26 mouse cellular contexts compared by ENCODE assay signal in the genomic region with DNA sequence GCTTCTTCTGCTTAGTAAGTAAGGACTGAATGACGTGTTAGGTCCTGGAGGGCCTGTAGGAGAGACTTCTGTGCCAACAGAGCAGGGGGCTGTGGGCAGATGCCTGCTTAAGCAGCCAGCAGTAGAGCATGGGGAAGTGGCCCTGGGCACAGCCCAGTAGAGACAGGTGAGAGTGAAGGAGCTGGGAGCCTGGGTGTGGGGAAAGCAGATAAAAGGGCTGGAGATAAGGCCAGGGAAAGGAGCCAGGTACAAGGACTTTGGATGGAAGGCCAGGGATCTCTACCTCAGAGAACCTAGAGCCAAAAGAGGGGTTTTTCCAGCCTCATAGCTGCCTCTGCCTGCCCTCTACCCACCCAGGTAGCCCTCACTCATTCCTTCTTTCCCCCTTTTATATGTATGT. TPM values are rescaled to one million over a fixed set of nuclear protein-coding genes. Genes with fewer than 3 reads are reported as not detected.
DNase-seq lines count a peak whose midpoint lies in the region; ATAC-seq and TF ChIP-seq lines count a peak whose summit lies in the region.
"Had no signal": no experiment of that assay in that cellular context is flagged by ENCODE, and none has a peak within 500 bp of the region (broad histone marks: within the 10 kb centered on the region; RNA-seq: fewer than 3 reads in every experiment).

No protein-coding gene starts in this region.

- no peaks in the 10 kb centered on the region for H3K27me3 ChIP-seq in liver, adult 2 months (ENCODE audit: control insufficient read depth, insufficient read depth, low read length)
- H3K27me3 ChIP-seq in liver, embryonic 11.5 days (replicated peaks; ENCODE audit: control insufficient read depth, insufficient read depth, low read length) = no peaks in the 10 kb centered on the region
- H3K27me3 ChIP-seq in MEL (ENCODE audit: control insufficient read depth in 1 of 2, insufficient read depth in 2 of 2, low read length in 2 of 2) = no peaks in the 10 kb centered on the region
- H3K27me3 ChIP-seq in intestine, embryonic 15.5 days (replicated peaks) = no peaks in the 10 kb centered on the region
- H3K27me3 ChIP-seq in small intestine, adult 2 months (ENCODE audit: control insufficient read depth, insufficient read depth, low read length) = no peaks in the 10 kb centered on the region
- H3K27me3 ChIP-seq in forebrain, embryonic 12.5 days = no peaks in the 10 kb centered on the region
- H3K27me3 ChIP-seq: embryonic facial prominence, embryonic 12.5 days; forebrain, embryonic 15.5 days; heart, embryonic 13.5 days; hindbrain, embryonic 15.5 days; liver, embryonic 15.5 days had no signal

- TF ChIP-seq POLR2A in liver, adult 2 months (IDR thresholded peaks at IDR 0.05; ENCODE audit: extremely low read depth, insufficient read depth, low read length) = no peak
- no peak for TF ChIP-seq POLR2A in MEL (IDR thresholded peaks at IDR 0.05; ENCODE audit: control insufficient read depth in 1 of 2, insufficient read depth in 1 of 2, low read depth in 1 of 2, low read length in 2 of 2, poor library complexity in 1 of 2)
- no peak; the same call in 1 of the 2 replicates for TF ChIP-seq POLR2A in small intestine, adult 2 months (IDR thresholded peaks at IDR 0.05; ENCODE audit: low read depth, low read length)

- TF ChIP-seq EP300 in MEL (IDR thresholded peaks at IDR 0.05; ENCODE audit: low read depth in 1 of 2, low read length in 2 of 2) = 0 out of 4 replicates have a peak, but pooled peaks of 1 of the 2 experiments have one; percentile 6

- peak overlapping the region; percentile 21; the same call in 1 of the 2 replicates for H3K9ac ChIP-seq in liver, adult 2 months (ENCODE audit: low read depth, low read length)
- no peak overlapping the region for H3K9ac ChIP-seq in liver, embryonic 11.5 days (ENCODE audit: low read depth, low read length)
- no peak overlapping the region for H3K9ac ChIP-seq in MEL (ENCODE audit: control insufficient read depth, low read depth, low read length, poor library complexity, severe bottlenecking)
- no peak overlapping the region for H3K9ac ChIP-seq in intestine, embryonic 15.5 days
- no peak overlapping the region for H3K9ac ChIP-seq in forebrain, embryonic 12.5 days
- H3K9ac ChIP-seq: embryonic facial prominence, embryonic 12.5 days; forebrain, embryonic 15.5 days; heart, embryonic 13.5 days; hindbrain, embryonic 15.5 days; liver, embryonic 15.5 days had no signal

- no peak for ATAC-seq in liver, embryonic 11.5 days (replicated peaks; ENCODE audit: low FRiP score)
- ATAC-seq in intestine, embryonic 15.5 days = peak; percentile 91
- no peak for ATAC-seq in forebrain, embryonic 12.5 days (ENCODE audit: low FRiP score)
- ATAC-seq: forebrain, embryonic 15.5 days; midbrain, embryonic 16.5 days had no signal

- H3K4me1 ChIP-seq in liver, adult 2 months (ENCODE audit: control insufficient read depth, insufficient read depth, low read length) = peaks cover 28% of the 10 kb centered on the region
- peaks cover 11% of the 10 kb centered on the region for H3K4me1 ChIP-seq in liver, embryonic 11.5 days (replicated peaks; ENCODE audit: control insufficient read depth, insufficient read depth, low read length)
- H3K4me1 ChIP-seq in MEL (ENCODE audit: control insufficient read depth in 1 of 2, insufficient read depth in 2 of 2, low read length in 2 of 2) = peaks cover 0 to 14% of the 10 kb centered on the region in 2 experiments; a peak in 3 of 4 replicates
- H3K4me1 ChIP-seq in intestine, embryonic 15.5 days (replicated peaks) = peaks cover 16% of the 10 kb centered on the region; the same call in 1 of the 2 replicates
- peaks cover 35% of the 10 kb centered on the region for H3K4me1 ChIP-seq in small intestine, adult 2 months (ENCODE audit: control insufficient read depth, insufficient read depth, insufficient read length, low read length)
- H3K4me1 ChIP-seq in forebrain, embryonic 12.5 days = peaks cover 4% of the 10 kb centered on the region; the same call in 1 of the 2 replicates
- H3K4me1 ChIP-seq: embryonic facial prominence, embryonic 12.5 days had no signal

- H3K36me3 ChIP-seq in liver, adult 2 months (ENCODE audit: control insufficient read depth, insufficient read depth, low read length) = no peaks in the 10 kb centered on the region
- 0 out of 2 replicates have a peak, but pooled peaks cover 2% of the 10 kb centered on the region for H3K36me3 ChIP-seq in liver, embryonic 11.5 days (ENCODE audit: control insufficient read depth, insufficient read depth, low read length)
- H3K36me3 ChIP-seq in MEL (ENCODE audit: control insufficient read depth in 1 of 2, insufficient read depth in 2 of 2, low read length in 2 of 2) = peaks cover 0 to 8% of the 10 kb centered on the region in 2 experiments; a peak in 1 of 4 replicates
- 0 out of 2 replicates have a peak, but pooled peaks cover 4% of the 10 kb centered on the region for H3K36me3 ChIP-seq in intestine, embryonic 15.5 days
- H3K36me3 ChIP-seq in small intestine, adult 2 months (ENCODE audit: control insufficient read depth, insufficient read depth, low read length) = 0 out of 2 replicates have a peak, but pooled peaks cover 1% of the 10 kb centered on the region
- H3K36me3 ChIP-seq in forebrain, embryonic 12.5 days (replicated peaks) = peaks cover 19% of the 10 kb centered on the region
- H3K36me3 ChIP-seq: forebrain, embryonic 15.5 days; hindbrain, embryonic 15.5 days; liver, embryonic 15.5 days had no signal

- TF ChIP-seq CTCF in liver, adult 2 months (IDR thresholded peaks at IDR 0.05; ENCODE audit: low read depth, low read length) = no peak
- no peak for TF ChIP-seq CTCF in MEL (IDR thresholded peaks at IDR 0.05 in 2 of 3, conservative IDR thresholded peaks at IDR 0.05 in 1 of 3; ENCODE audit: control insufficient read depth in 1 of 3, insufficient read depth in 1 of 3, low read depth in 2 of 3, low read length in 3 of 3, poor library complexity in 1 of 3, severe bottlenecking in 1 of 3)
- no peak for TF ChIP-seq CTCF in small intestine, adult 2 months (IDR thresholded peaks at IDR 0.05; ENCODE audit: extremely low read depth, insufficient read length, insufficient replicate concordance, low read depth, low read length)

- H3K9me3 ChIP-seq in liver, embryonic 11.5 days (ENCODE audit: control insufficient read depth, low read length) = no peaks in the 10 kb centered on the region
- H3K9me3 ChIP-seq in MEL (replicated peaks; ENCODE audit: insufficient read depth, low read length) = no peaks in the 10 kb centered on the region
- no peaks in the 10 kb centered on the region for H3K9me3 ChIP-seq in intestine, embryonic 15.5 days
- H3K9me3 ChIP-seq in forebrain, embryonic 12.5 days = no peaks in the 10 kb centered on the region
- H3K9me3 ChIP-seq: forebrain, embryonic 15.5 days; heart, embryonic 13.5 days; hindbrain, embryonic 15.5 days; liver, embryonic 15.5 days had no signal

- no peak overlapping the region for H3K4me3 ChIP-seq in liver, adult 2 months (ENCODE audit: insufficient read depth, low read depth, low read length)
- no peak overlapping the region for H3K4me3 ChIP-seq in liver, embryonic 11.5 days (ENCODE audit: low read depth, low read length)
- H3K4me3 ChIP-seq in MEL (ENCODE audit: control insufficient read depth in 1 of 2, insufficient read depth in 1 of 2, low read depth in 2 of 2, low read length in 2 of 2) = no peak overlapping the region
- no peak overlapping the region for H3K4me3 ChIP-seq in intestine, embryonic 15.5 days (replicated peaks)
- no peak overlapping the region for H3K4me3 ChIP-seq in small intestine, adult 2 months (ENCODE audit: low read depth, low read length)
- no peak overlapping the region for H3K4me3 ChIP-seq in forebrain, embryonic 12.5 days (replicated peaks)
- H3K4me3 ChIP-seq: embryonic facial prominence, embryonic 12.5 days; forebrain, embryonic 15.5 days; heart, embryonic 13.5 days; hindbrain, embryonic 10.5 days; hindbrain, embryonic 15.5 days; liver, embryonic 15.5 days had no signal

- WGBS in liver, adult 2 months = 43% methylated on average over 1 of the region's 1 CpGs
- WGBS in liver, embryonic 11.5 days = 86% methylated on average over 1 of the region's 1 CpGs
- 84% methylated on average over 1 of the region's 1 CpGs for WGBS in intestine, embryonic 15.5 days
- 9% methylated on average over 1 of the region's 1 CpGs for WGBS in small intestine, adult 2 months
- 100% methylated on average over 1 of the region's 1 CpGs for WGBS in forebrain, embryonic 12.5 days

- no peak overlapping the region for H3K4me2 ChIP-seq in liver, embryonic 11.5 days
- no peak overlapping the region for H3K4me2 ChIP-seq in intestine, embryonic 15.5 days (replicated peaks)
- no peak overlapping the region for H3K4me2 ChIP-seq in forebrain, embryonic 12.5 days
- H3K4me2 ChIP-seq: embryonic facial prominence, embryonic 12.5 days; forebrain, embryonic 15.5 days; heart, embryonic 13.5 days; hindbrain, embryonic 15.5 days; liver, embryonic 15.5 days had no signal

- peaks cover 60% of the 10 kb centered on the region for H3K79me2 ChIP-seq in liver, adult 2 months (ENCODE audit: control insufficient read depth, insufficient read depth, low read length)
- H3K79me2 ChIP-seq in MEL (ENCODE audit: control insufficient read depth, insufficient read depth, low read length, poor library complexity) = peaks cover 17% of the 10 kb centered on the region

- TF ChIP-seq RAD21 in MEL (IDR thresholded peaks at IDR 0.05; ENCODE audit: low read depth, low read length) = no peak

- peak overlapping the region; percentile 43 for H3K27ac ChIP-seq in liver, adult 2 months (replicated peaks; ENCODE audit: insufficient read depth, low read depth, low read length)
- H3K27ac ChIP-seq in liver, embryonic 11.5 days (ENCODE audit: low read depth, low read length) = no peak overlapping the region
- no peak overlapping the region for H3K27ac ChIP-seq in MEL (ENCODE audit: control insufficient read depth, low read depth, low read length)
- no peak overlapping the region for H3K27ac ChIP-seq in intestine, embryonic 15.5 days
- H3K27ac ChIP-seq in small intestine, adult 2 months (ENCODE audit: insufficient read depth, low read depth, low read length) = peak overlapping the region; percentile 100
- no peak overlapping the region for H3K27ac ChIP-seq in forebrain, embryonic 12.5 days
- H3K27ac ChIP-seq: embryonic facial prominence, embryonic 12.5 days; forebrain, embryonic 15.5 days; heart, embryonic 13.5 days; hindbrain, embryonic 10.5 days; hindbrain, embryonic 15.5 days; liver, embryonic 15.5 days had no signal

- peak; percentile 82 for DNase-seq in liver, adult 2 months (ENCODE audit: extremely low read depth, low read depth, low spot score)
- DNase-seq in liver, embryonic 11.5 days (ENCODE audit: low spot score) = no peak
- no peak for DNase-seq in MEL (ENCODE audit: low read depth, low spot score)
- no peak for DNase-seq in embryo, embryonic 10 days (ENCODE audit: low spot score)
- DNase-seq: adrenal gland, adult 8-10 months; B cell, adult 2 months; cerebellum, adult 8-10 months; cerebellum, postnatal 25 days; gastrocnemius, postnatal 36 days; heart, postnatal 10 days; left cerebral cortex, postnatal 4 days; lung, postnatal 36 days; right cerebral cortex, adult 18-20 months; thymus, postnatal 14 days had no signal

RNA-seq across cellular contexts. Expression of gene Bicra, which starts 14.7 kb away (rescaled TPM):
- 0.55 and 0.87 TPM in 2 replicates for total RNA-seq in liver, adult 2 months (2014; rRNA removed)
- polyA plus RNA-seq in liver, adult 2 months (2012; rRNA removed) = 3.6 and 4.6 TPM in 2 replicates
- polyA plus RNA-seq in liver, embryonic 11.5 days (2014; fragmentation: Nextera tagmentation; extraction: Ambion mirVana) = 5.3 and 7.3 TPM in 2 replicates
- 0.81 and 1.5 TPM in 2 replicates for total RNA-seq in MEL (2012; rRNA removed)
- 10 to 100 TPM in 1 of 2 experiments, not detected in 1; 14.1 TPM for polyA plus RNA-seq in MEL (2012; ENCODE audit: insufficient read depth in 1 of 2, insufficient read length in 2 of 2, low read depth in 1 of 2, low replicate concordance in 2 of 2, missing spikeins in 1 of 2)
- polyA plus RNA-seq in intestine, embryonic 15.5 days (2015; fragmentation: Nextera tagmentation; extraction: Ambion mirVana) = 4.9 and 5.4 TPM in 2 replicates
- 18.7 and 31.0 TPM in 2 replicates for polyA plus RNA-seq in small intestine, adult 2 months (2012; rRNA removed)
- polyA plus RNA-seq in forebrain, embryonic 12.5 days (2016; fragmentation: Nextera tagmentation; extraction: Ambion mirVana) = 9.1 and 9.5 TPM in 2 replicates

RNA-seq across cellular contexts. Expression of gene Zfp541, which starts 28.6 kb away (rescaled TPM):
- total RNA-seq in liver, adult 2 months (2014; rRNA removed) = not detected in 2 replicates
- 0.02 TPM in 1 of 2 replicates, not detected in the other for polyA plus RNA-seq in liver, adult 2 months (2012; rRNA removed)
- not detected in 2 replicates for polyA plus RNA-seq in liver, embryonic 11.5 days (2014; fragmentation: Nextera tagmentation; extraction: Ambion mirVana)
- not detected in 2 replicates for total RNA-seq in MEL (2012; rRNA removed)
- polyA plus RNA-seq in MEL (2012; ENCODE audit: insufficient read depth in 1 of 2, insufficient read length in 2 of 2, low read depth in 1 of 2, low replicate concordance in 2 of 2, missing spikeins in 1 of 2) = under 1 TPM in 1 of 2 experiments, not detected in 1; 0.01 TPM
- 0.03 and 0.06 TPM in 2 replicates for polyA plus RNA-seq in intestine, embryonic 15.5 days (2015; fragmentation: Nextera tagmentation; extraction: Ambion mirVana)
- not detected in 2 replicates for polyA plus RNA-seq in small intestine, adult 2 months (2012; rRNA removed)
- polyA plus RNA-seq in forebrain, embryonic 12.5 days (2016; fragmentation: Nextera tagmentation; extraction: Ambion mirVana) = not detected in 2 replicates
- total RNA-seq: gastrocnemius, adult 18-20 months; gastrocnemius, postnatal 36 days; heart, adult 8-10 months; heart, postnatal 10 days had no signal
- polyA plus RNA-seq: forebrain, embryonic 15.5 days; liver, embryonic 15.5 days had no signal

Comparison
In these comparisons a context has a peak if more than half of its experiments do, and no peak if none do; other contexts are left out.
1. H3K27ac ChIP-seq: peak in liver, adult 2 months (single experiment) and small intestine, adult 2 months (single experiment); none in liver, embryonic 11.5 days (single experiment), MEL (single experiment), intestine, embryonic 15.5 days (single experiment) and forebrain, embryonic 12.5 days (single experiment).